Mouse (Mus musculus): ENCODE results near the gene Trp53rka. TPM values are rescaled to one million over a fixed set of nuclear protein-coding genes. Genes with fewer than 3 reads are reported as not detected.

Gene Trp53rka
- polyA plus RNA-seq (2014; fragmentation: Illumina TruSeq; extraction: RNeasy Lipid Tissue Mini Kit (QIAGEN cat#74804); ENCODE audit: low replicate concordance), result 2.5 TPM

GRCm38 (mm10) chr2:165492648-165493553, at the start of gene Trp53rka:
TSS of gene Trp53rka (minus strand) at chr2:165493324.

GRCm38 (mm10) chr2:165503259-165504203, 10.4 kb upstream of the Trp53rka start, which contains the start of gene Slc2a10:
TSS of gene Slc2a10 (plus strand) at chr2:165503787.

DNA sequence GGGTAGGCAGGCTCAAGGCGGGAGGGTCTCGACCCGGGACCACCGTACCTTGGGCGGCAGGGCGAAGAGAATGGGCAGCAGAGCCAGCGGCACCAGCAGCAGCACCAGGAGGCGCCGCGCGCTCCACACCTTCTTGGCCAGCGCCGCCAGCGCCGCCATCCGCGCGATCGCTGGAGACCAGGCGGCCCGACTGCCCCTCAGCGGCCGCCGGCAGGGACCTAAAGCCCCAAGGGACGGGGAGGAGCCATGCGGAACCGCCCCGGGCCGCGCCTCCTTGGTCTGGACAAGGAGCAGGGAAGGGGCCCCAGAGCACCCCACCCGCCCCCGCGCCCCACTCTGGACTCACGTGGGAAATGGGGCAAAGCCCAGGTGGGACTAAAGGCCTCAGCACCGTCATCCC, 20.1 kb downstream of the Trp53rka start, which contains the start of gene Slc13a3:
TSS of gene Slc13a3 (minus strand) at position 228 of the 400 bp plus-strand sequence.

Other genes with a start within 250 kb of the Trp53rka start
- 11.7 TPM for gene Slc35c2, start 205.5 kb downstream of the Trp53rka start, polyA plus RNA-seq (2014; fragmentation: Illumina TruSeq; extraction: RNeasy Lipid Tissue Mini Kit (QIAGEN cat#74804); ENCODE audit: low replicate concordance)
- gene Elmo2, start 166.8 kb downstream of the Trp53rka start, polyA plus RNA-seq (2014; fragmentation: Illumina TruSeq; extraction: RNeasy Lipid Tissue Mini Kit (QIAGEN cat#74804); ENCODE audit: low replicate concordance), result 6.3 TPM
- gene Zfp663, start 124.6 kb downstream of the Trp53rka start, polyA plus RNA-seq (2014; fragmentation: Illumina TruSeq; extraction: RNeasy Lipid Tissue Mini Kit (QIAGEN cat#74804); ENCODE audit: low replicate concordance), result not detected
- gene Zfp334, start 105.1 kb downstream of the Trp53rka start, polyA plus RNA-seq (2014; fragmentation: Illumina TruSeq; extraction: RNeasy Lipid Tissue Mini Kit (QIAGEN cat#74804); ENCODE audit: low replicate concordance), result 0.30 TPM
- gene Ocstamp, start 92.9 kb downstream of the Trp53rka start, polyA plus RNA-seq (2014; fragmentation: Illumina TruSeq; extraction: RNeasy Lipid Tissue Mini Kit (QIAGEN cat#74804); ENCODE audit: low replicate concordance), result 0.48 TPM
- gene Slc13a3, start 20.1 kb downstream of the Trp53rka start, polyA plus RNA-seq (2014; fragmentation: Illumina TruSeq; extraction: RNeasy Lipid Tissue Mini Kit (QIAGEN cat#74804); ENCODE audit: low replicate concordance), result not detected
- 0.52 TPM for gene Slc2a10, start 10.5 kb upstream of the Trp53rka start, polyA plus RNA-seq (2014; fragmentation: Illumina TruSeq; extraction: RNeasy Lipid Tissue Mini Kit (QIAGEN cat#74804); ENCODE audit: low replicate concordance)
- not detected for gene Eya2, start 101.7 kb upstream of the Trp53rka start, polyA plus RNA-seq (2014; fragmentation: Illumina TruSeq; extraction: RNeasy Lipid Tissue Mini Kit (QIAGEN cat#74804); ENCODE audit: low replicate concordance)

All from small intestine, adult 10 weeks (tissue).